Mouse (Mus musculus): ENCODE measurements around the gene Taf5.

DNA sequence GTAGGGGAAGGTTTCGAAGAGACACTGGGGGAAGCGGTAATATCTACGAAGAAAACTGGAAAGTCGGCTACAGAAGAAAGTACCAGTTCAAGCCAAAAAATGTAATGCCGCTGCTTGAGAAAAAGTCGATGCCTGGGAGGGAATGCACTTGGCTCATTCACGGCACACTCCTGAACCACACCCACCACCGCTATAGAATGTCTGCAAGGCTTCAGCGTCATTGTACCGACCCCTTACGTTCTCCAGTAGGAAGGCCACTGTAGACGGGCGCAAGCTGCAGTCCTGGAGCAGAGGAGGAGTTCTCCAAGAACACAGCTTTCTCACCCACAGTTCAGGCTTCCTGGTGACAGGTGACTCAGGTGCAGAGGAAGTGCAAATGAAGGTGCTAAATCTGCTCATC, 44.0 kb upstream of the Taf5 start:
- TF ChIP-seq POLR2A (IDR thresholded peaks at IDR 0.05; ENCODE audit: low read depth, low read length) (no peak), CTCF (IDR thresholded peaks at IDR 0.05; ENCODE audit: extremely low read depth, insufficient read depth, insufficient read length, insufficient replicate concordance) (no peak)

Measured in spleen, adult 2 months (tissue).